Mouse (Mus musculus) central nervous system, embryonic 11.5 days (tissue): Measurements from ENCODE around the gene Hpse. TPM values are rescaled to one million over a fixed set of nuclear protein-coding genes. Genes with fewer than 3 reads are reported as not detected.

ENCODE experiments used
- polyA plus RNA-seq: library from polyadenylated mRNA; depleted of rRNA; stranded (reverse); fragments of >200 nt; gene quantifications from 2 replicates; pipeline ENCODE4 v1.2.3, GENCODE M21; 2012; rRNA removed

The Hpse gene
- 1.3 and 1.4 TPM in 2 replicates for polyA plus RNA-seq

DNA sequence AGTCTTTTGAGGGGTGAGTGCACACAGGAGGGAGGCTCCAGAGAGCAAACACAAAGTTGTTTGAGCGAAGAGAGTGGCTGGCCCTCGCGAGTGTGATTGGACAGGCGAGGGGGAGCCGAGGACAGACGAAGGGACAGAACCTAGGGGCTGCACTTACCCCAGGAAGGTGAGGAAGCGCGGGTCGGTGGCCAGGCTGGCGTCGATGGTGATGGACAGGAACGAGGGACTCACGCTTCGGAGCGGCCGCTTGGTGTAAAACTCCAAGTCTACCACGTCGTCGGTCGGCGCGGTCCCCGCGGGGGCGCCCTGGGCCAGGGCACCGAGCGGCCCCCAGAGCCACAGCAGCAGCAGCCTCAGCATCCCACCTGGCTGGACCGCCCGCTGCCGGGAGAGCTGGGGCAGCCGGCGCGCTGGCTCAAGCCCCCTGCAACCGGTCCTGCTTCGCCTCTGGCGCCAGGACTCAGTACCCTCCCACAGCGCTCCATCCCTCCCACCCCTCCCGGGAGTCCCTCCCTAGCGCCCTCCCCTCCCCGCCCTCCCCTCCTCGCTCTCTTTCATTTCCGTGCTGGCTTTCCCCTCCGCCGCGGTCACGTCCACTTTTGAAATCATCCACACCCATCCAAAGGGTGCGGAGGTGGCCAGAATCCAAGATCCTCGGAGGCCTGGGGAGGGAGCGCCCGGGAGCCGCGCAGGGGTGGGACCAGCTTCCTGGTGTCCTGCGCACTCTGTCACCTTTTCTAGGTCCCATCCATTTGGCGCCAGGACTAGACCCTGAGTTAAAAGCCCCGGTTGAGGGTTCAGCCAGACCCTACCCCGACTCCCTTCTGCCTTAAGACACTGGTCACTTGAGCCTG is at the start of gene Hpse:
TSS of gene Hpse (minus strand) at position 482 of the 854 bp plus-strand sequence.

DNA sequence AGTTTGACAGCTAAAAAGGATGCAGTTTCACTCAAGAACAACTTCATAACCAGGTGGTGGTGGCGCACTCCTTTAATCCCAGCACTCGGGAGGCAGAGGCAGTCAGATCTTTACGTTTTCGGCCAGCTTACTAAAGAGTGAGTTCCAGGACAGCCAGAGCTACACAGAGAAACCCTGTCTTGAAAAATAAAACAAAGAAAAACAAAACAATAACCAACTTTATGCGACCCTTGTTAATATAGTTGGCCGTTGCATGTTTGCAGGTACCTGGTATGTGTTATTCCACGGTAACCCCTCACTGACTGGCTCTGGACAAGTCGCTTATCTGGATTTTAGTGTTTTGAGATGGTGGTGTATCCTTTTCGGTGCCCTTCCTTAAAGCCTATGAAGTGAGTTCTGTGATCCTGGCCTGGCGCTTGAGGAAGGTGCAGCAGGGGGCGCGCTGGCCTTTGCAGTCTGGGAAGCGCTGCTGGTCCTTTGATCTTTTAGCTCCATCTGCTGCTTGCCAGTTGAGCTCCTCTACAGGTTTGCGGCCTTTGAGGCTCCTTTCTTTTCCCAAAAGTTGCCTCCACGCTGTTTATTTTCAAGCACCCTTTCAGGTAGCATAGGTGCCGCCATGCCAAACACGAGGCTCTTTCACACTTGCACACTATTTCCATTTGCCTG is 44.7 kb downstream of the Hpse start, which contains the start of gene Coq2:
TSS of gene Coq2 (minus strand) at position 430 of the 666 bp plus-strand sequence.

Other genes with a start within 250 kb of the Hpse start
- 9.9 and 15.1 TPM in 2 replicates for gene Lin54, start 219.1 kb downstream of the Hpse start, polyA plus RNA-seq
- 58.4 and 113 TPM in 2 replicates for gene Cops4, start 201.4 kb downstream of the Hpse start, polyA plus RNA-seq
- 7.4 and 10.4 TPM in 2 replicates for gene Plac8, start 147.5 kb downstream of the Hpse start, polyA plus RNA-seq
- gene Coq2, start 44.6 kb downstream of the Hpse start, polyA plus RNA-seq, result 79.1 and 83.1 TPM in 2 replicates
- gene Helq, start 78.9 kb upstream of the Hpse start, polyA plus RNA-seq, result 35.1 and 40.7 TPM in 2 replicates
- 78.8 and 90.5 TPM in 2 replicates for gene Mrps18c, start 78.9 kb upstream of the Hpse start, polyA plus RNA-seq
- 12.2 and 20.3 TPM in 2 replicates for gene Abraxas1, start 101.2 kb upstream of the Hpse start, polyA plus RNA-seq
- 0.42 and 0.53 TPM in 2 replicates for gene Gpat3, start 126.0 kb upstream of the Hpse start, polyA plus RNA-seq